Mouse (Mus musculus) ES-Bruce4 (cell line): ENCODE data around the gene Xylt1. TPM values are rescaled to one million over a fixed set of nuclear protein-coding genes. Genes with fewer than 3 reads are reported as not detected.

ENCODE experiments used
- H3K27ac ChIP-seq: 2 replicates; pipeline ENCODE4 v1.5.1; 2012; ENCODE audit warnings: low read length, inconsistent platforms; ENCODE audit not compliant: insufficient read depth
- H3K27me3 ChIP-seq: 2 replicates; pipeline ENCODE4 v1.6.1; 2012; ENCODE audit warnings: mild to moderate bottlenecking, low read length, inconsistent platforms; ENCODE audit not compliant: control insufficient read depth, poor library complexity, insufficient read depth, severe bottlenecking
- H3K36me3 ChIP-seq: 2 replicates; pipeline ENCODE4 v1.6.1; 2012; ENCODE audit warnings: inconsistent platforms, mild to moderate bottlenecking, low read length, moderate library complexity; ENCODE audit not compliant: control insufficient read depth, poor library complexity, insufficient read depth, severe bottlenecking
- H3K4me1 ChIP-seq: one replicate; pipeline ENCODE4 v1.8.1; 2011; ENCODE audit warnings: low read length; ENCODE audit not compliant: control insufficient read depth, insufficient read depth
- H3K4me3 ChIP-seq: 2 replicates; pipeline ENCODE4 v1.5.1; 2011; ENCODE audit warnings: low read depth, mild to moderate bottlenecking, low read length
- H3K9ac ChIP-seq: 2 replicates; pipeline ENCODE4 v1.6.1; 2012; ENCODE audit warnings: low read depth, mild to moderate bottlenecking, inconsistent platforms; ENCODE audit not compliant: poor library complexity, severe bottlenecking
- H3K9me3 ChIP-seq: replicated peaks from 2 replicates; pipeline ENCODE4 v1.6.1; 2012; ENCODE audit warnings: mild to moderate bottlenecking, low read length, inconsistent platforms; ENCODE audit not compliant: control insufficient read depth, poor library complexity, insufficient read depth, severe bottlenecking
- CTCF ChIP-seq: IDR thresholded peaks from one replicate; pipeline ENCODE4 v1.8.1; 2011; ENCODE audit warnings: low read depth, low read length
- EP300 ChIP-seq: IDR thresholded peaks from 2 replicates; pipeline ENCODE4 v1.6.1; 2011; ENCODE audit warnings: low read depth, low read length; ENCODE audit not compliant: insufficient read depth
- POLR2A ChIP-seq: IDR thresholded peaks from one replicate; pipeline ENCODE4 v1.8.1; 2011; ENCODE audit warnings: low read length; ENCODE audit not compliant: insufficient read depth
- polyA plus RNA-seq: library from polyadenylated mRNA; stranded (reverse); fragments of >200 nt; gene quantifications from 2 replicates; pipeline ENCODE4 v1.2.4, GENCODE M21; 2011; ENCODE audit warnings: low read depth; ENCODE audit not compliant: missing spikeins, insufficient read depth, insufficient read length

The Xylt1 gene
- polyA plus RNA-seq, 1 experiment: 1.2 TPM

DNA sequence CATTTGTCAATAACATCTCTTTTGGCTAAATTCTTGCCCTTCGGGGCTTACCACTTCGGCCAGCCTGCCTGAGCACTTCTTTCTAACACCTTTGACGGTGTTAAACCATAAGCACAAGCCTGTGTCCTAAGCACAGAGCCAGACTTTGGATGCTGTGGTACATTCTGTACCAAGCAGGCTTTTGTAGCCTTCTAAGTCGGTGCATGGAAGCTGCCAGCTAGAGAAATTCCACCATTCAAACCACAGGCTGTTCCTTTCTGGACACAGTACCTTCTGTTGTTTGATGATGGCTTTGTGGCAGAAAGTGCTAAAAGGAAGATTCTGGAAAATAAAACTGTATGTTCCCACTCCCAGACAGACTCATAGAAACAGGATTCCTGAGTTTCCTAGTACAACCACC is 277.4 kb downstream of the Xylt1 start:
- Histone ChIP-seq H3K9me3 (no peaks in the 10 kb centered on the region), H3K27me3 (no peaks in the 10 kb centered on the region), H3K4me3 (no peak overlapping the region), H3K36me3 (no peaks in the 10 kb centered on the region), H3K9ac (no peak overlapping the region), H3K4me1 (no peaks in the 10 kb centered on the region), H3K27ac (no peak overlapping the region)
- TF ChIP-seq POLR2A (no peak), CTCF (no peak), EP300 (no peak)

DNA sequence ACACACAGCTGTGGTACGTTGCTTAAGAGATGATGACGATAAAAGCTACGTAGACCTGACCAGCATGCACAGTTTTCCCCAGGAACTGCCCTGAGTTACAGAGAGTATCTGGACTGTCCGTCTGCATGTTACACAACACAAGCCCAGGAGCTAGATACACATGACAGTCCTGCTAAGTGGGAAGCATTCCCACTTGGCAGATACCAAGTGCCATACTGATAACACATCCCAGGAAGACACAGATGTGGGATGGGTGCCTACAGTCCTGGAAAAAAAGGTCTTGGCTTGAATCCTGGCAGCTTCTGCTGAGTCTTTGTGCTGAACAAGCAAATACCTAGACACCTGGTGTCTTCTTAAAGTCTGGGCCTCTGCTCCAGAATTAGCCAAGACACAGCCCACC is 278.0 kb downstream of the Xylt1 start:
- Histone ChIP-seq H3K27me3 (no peaks in the 10 kb centered on the region), H3K9ac (no peak overlapping the region), H3K4me3 (no peak overlapping the region), H3K27ac (no peak overlapping the region), H3K9me3 (no peaks in the 10 kb centered on the region), H3K4me1 (no peaks in the 10 kb centered on the region), H3K36me3 (no peaks in the 10 kb centered on the region)
- no peak for TF ChIP-seq POLR2A

DNA sequence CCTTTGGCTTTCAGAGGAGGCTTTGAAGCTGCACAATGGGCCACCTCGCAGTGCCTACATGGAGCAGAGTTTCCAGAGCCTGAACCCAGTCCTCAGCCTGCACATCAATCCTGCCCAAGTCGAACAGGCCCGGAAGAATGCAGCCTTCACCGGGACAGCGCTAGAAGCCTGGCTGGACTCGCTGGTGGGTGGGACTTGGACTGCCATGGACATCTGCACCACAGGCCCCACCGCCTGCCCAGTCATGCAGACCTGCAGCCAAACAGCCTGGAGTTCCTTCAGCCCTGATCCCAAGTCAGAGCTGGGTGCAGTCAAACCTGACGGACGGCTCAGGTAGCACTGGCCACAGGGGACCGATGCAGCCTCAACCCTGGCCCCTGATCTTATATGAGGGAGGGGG is 286.5 kb downstream of the Xylt1 start:
- no peaks in the 10 kb centered on the region for H3K27me3 ChIP-seq

DNA sequence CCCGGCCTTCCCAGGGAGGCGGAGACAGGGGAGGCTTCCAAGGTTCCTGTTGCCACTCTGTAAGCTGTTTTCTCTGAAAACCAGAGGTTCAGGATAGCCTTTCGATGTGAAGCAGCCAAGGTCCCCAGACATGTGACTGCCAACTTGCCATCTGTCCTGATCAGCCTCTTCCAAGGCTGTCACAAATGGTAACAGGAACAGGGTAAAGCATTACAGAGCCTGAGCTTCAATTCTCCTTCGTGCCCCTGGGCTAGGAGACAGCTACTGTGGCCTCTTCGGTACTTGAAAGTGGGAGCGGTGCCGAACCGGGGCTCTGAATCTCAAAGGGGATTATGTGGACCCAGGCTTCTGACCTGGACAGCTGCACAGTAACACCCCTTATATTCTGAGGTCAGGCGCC is 287.4 kb downstream of the Xylt1 start:
- Histone ChIP-seq H3K9me3 (no peaks in the 10 kb centered on the region), H3K9ac (no peak overlapping the region), H3K27ac (no peak overlapping the region), H3K27me3 (no peaks in the 10 kb centered on the region), H3K4me3 (no peak overlapping the region), H3K4me1 (no peaks in the 10 kb centered on the region), H3K36me3 (no peaks in the 10 kb centered on the region)
- TF ChIP-seq POLR2A (no peak), EP300 (no peak), CTCF (no peak)

More for the DNA sequence above, 286.5 kb downstream of the Xylt1 start:
- Histone ChIP-seq H3K36me3 (no peaks in the 10 kb centered on the region), H3K27ac (no peak overlapping the region), H3K9ac (no peak overlapping the region), H3K9me3 (no peaks in the 10 kb centered on the region), H3K4me3 (no peak overlapping the region), H3K4me1 (no peaks in the 10 kb centered on the region)
- no peak for TF ChIP-seq CTCF
- no peak for TF ChIP-seq POLR2A
- TF ChIP-seq EP300: no peak

DNA sequence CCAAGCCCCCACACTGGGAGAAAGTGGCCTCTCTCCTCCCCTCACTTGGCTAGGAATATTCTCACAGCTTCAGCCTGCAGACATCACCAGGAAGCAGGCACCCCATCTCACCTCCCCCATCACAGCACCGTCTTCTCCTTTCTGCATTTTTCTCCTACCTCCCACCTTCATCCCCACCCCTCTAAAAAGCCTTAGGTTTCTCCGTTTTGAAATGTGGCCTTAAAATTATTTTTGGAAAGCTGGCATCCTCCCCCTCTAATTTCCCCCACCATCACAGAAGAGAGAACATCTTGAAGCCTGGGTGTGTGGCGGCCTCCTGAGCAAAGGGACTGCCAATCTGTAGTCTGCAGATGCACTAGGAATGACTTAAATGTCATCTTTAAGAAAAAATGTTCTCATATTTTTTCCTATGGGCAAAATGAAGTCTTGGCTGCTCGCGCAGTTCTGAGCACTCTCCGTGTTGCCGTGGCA is 291.4 kb downstream of the Xylt1 start:
- Histone ChIP-seq H3K4me3 (no peak overlapping the region), H3K36me3 (no peaks in the 10 kb centered on the region), H3K4me1 (no peaks in the 10 kb centered on the region), H3K9me3 (no peaks in the 10 kb centered on the region), H3K27me3 (no peaks in the 10 kb centered on the region), H3K27ac (no peak overlapping the region), H3K9ac (no peak overlapping the region)
- TF ChIP-seq POLR2A: no peak
- no peak for TF ChIP-seq CTCF
- TF ChIP-seq EP300: no peak

DNA sequence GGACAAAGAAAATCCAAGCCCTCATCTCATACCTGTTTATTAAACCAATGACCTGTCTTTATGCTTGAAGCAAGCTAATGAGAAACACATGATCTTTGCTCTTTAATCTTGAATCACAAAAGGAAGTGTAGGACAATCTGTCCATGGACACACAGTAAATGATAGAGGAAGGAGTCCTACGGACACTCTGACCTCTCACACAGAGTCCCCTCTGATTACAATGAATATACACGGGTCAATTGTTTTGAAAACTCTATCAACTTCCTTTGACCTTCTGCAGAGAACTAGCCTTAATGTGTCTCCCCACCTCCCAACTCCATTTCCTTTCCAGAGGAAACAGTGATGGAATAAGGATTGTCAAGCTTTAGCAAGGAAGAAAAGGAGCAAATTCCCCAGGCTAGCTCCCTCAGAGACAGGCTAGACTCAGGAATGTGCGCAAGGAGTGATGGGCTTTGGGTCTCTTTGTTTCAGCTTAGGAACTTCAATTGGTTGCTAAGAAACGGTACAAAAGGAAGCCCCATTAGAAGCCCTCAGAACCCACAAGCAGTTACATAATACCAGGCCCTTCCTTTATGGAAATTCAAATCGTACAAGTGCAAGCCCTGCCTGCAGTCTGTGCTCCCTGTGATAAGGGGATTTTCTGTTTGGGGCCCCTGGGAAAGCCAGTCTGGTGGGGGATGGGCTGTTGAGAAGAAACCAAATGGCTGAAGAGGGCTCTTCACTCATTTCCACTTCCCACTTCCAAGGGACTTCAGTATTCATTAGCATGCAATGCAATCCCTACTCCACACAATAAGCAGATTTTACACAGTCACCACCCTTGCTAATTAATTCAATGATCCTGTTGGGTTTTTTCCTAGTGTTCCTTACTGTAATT is 305.6 kb downstream of the Xylt1 start:
- H3K27me3 ChIP-seq: no peaks in the 10 kb centered on the region
- H3K4me3 ChIP-seq: no peak overlapping the region
- H3K36me3 ChIP-seq: no peaks in the 10 kb centered on the region
- TF ChIP-seq POLR2A (no peak), CTCF (no peak), EP300 (no peak)
- no peak overlapping the region for H3K9ac ChIP-seq
- no peaks in the 10 kb centered on the region for H3K4me1 ChIP-seq
- H3K9me3 ChIP-seq: no peaks in the 10 kb centered on the region
- H3K27ac ChIP-seq: no peak overlapping the region; the same call in 1 of the 2 replicates
